Mouse (Mus musculus) liver, embryonic 14.5 days (tissue): ENCODE results near the gene Prss8. TPM values are rescaled to one million over a fixed set of nuclear protein-coding genes. Genes with fewer than 3 reads are reported as not detected.

Source experiments
- ATAC-seq: fragments of 200-750 bp; cut with Nextera tagmentation; 2 replicates; pipeline ENCODE4 v1.8.0; 2017; ENCODE audit warnings: moderate number of reproducible peaks, mild to moderate bottlenecking, moderate library complexity; ENCODE audit not compliant: insufficient read depth
- DNase-seq, 3 experiments: peaks; one replicate each; pipeline ENCODE4 v3.0.0-alpha.2; 2012 to 2013; ENCODE audit warnings: low read depth in 3 of 3, low spot score in 3 of 3
- H3K27ac ChIP-seq: fragments of 300-500 bp; sonication (generic); 2 replicates; pipeline ENCODE4 v1.5.1; 2014; ENCODE audit warnings: moderate library complexity, mild to moderate bottlenecking, control low read depth, inconsistent platforms
- H3K27me3 ChIP-seq: fragments of 300-500 bp; sonication (generic); 2 replicates; pipeline ENCODE4 v1.6.1; 2014; ENCODE audit warnings: mild to moderate bottlenecking, low read length, moderate library complexity; ENCODE audit not compliant: control insufficient read depth, insufficient read depth
- H3K36me3 ChIP-seq: fragments of 300-500 bp; sonication (generic); replicated peaks from 2 replicates; pipeline ENCODE4 v1.6.1; 2014; ENCODE audit warnings: low read depth; ENCODE audit not compliant: control insufficient read depth, insufficient read depth
- H3K4me1 ChIP-seq, 2 experiments: fragments of 200-500 bp in 1 of 2; fragments of 300-500 bp in 1 of 2; sonication (generic) in 1 of 2; replicated peaks; 2 replicates each; pipeline ENCODE4 v1.6.1; 2012 to 2014; ENCODE audit warnings: antibody characterized with exemption in 1 of 2, inconsistent platforms in 1 of 2, low read length in 1 of 2; ENCODE audit not compliant: control insufficient read depth in 2 of 2, insufficient read depth in 2 of 2
- H3K4me2 ChIP-seq: fragments of 300-500 bp; sonication (generic); 2 replicates; pipeline ENCODE4 v1.6.1; 2014; ENCODE audit warnings: low read depth, mild to moderate bottlenecking, control low read depth, moderate library complexity
- H3K4me3 ChIP-seq, 2 experiments: fragments of 200-500 bp in 1 of 2; fragments of 300-500 bp in 1 of 2; sonication (generic) in 1 of 2; 2 replicates each; pipeline ENCODE4 v1.5.1; 2012 to 2014; ENCODE audit warnings: low read depth in 2 of 2, low read length in 2 of 2, mild to moderate bottlenecking in 2 of 2, control low read depth in 1 of 2, inconsistent platforms in 1 of 2, moderate library complexity in 1 of 2; ENCODE audit not compliant: insufficient read depth in 1 of 2
- H3K9ac ChIP-seq: fragments of 300-500 bp; sonication (generic); replicated peaks from 2 replicates; pipeline ENCODE4 v1.6.1; 2014; ENCODE audit warnings: mild to moderate bottlenecking, control low read depth, moderate library complexity
- H3K9me3 ChIP-seq: fragments of 300-500 bp; sonication (generic); 2 replicates; pipeline ENCODE4 v1.6.1; 2016; ENCODE audit warnings: low read length, mixed read lengths; ENCODE audit not compliant: control insufficient read depth
- CTCF ChIP-seq: IDR thresholded peaks from 2 replicates; pipeline ENCODE4 v1.5.1; 2016; ENCODE audit warnings: antibody characterized with exemption, low read depth, control low read depth
- EP300 ChIP-seq: IDR thresholded peaks from 2 replicates; pipeline ENCODE4 v1.6.1; 2016; ENCODE audit warnings: antibody characterized with exemption, low read depth
- WGBS: fragments of 180-500 bp; shearing (Covaris S2); extraction: QIAGEN DNeasy Blood & Tissue Kit; methylation state at CpG from one replicate; pipeline ENCODE4 v1.1.7; 2014; ENCODE audit not compliant: insufficient replicate concordance; 5-methylcytosine and 5-hydroxymethylcytosine counted together
- polyA plus RNA-seq, 2 experiments: library from polyadenylated mRNA; depleted of rRNA in 1 of 2; stranded (reverse) in 1 of 2; unstranded in 1 of 2; fragments of >200 nt; fragmentation: Nextera tagmentation in 1 of 2; extraction: Ambion mirVana in 1 of 2; gene quantifications; 2 replicates each; pipeline versions ENCODE4 v1.2.1 to v1.2.3; 2012 to 2014

The Prss8 gene
- 8.3 and 12.6 TPM in 2 replicates for polyA plus RNA-seq (2012; rRNA removed)
- 9.8 and 10.3 TPM in 2 replicates for polyA plus RNA-seq (2014; fragmentation: Nextera tagmentation; extraction: Ambion mirVana)

- WGBS: 26% methylated on average over 6 of the region's 6 CpGs
Measured at GRCm38 (mm10) chr7:127929923-127930322, at the start of gene Prss8. Gene Prss8, minus strand, starts transcription at chr7:127930104.

GRCm38 (mm10) chr7:127978856-127979255 is 49.0 kb upstream of the Prss8 start:
- Histone ChIP-seq H3K36me3 (peaks cover 98% of the 10 kb centered on the region), H3K9ac (no peak overlapping the region), H3K4me2 (no peak overlapping the region), H3K9me3 (no peaks in the 10 kb centered on the region), H3K4me3 (no peak overlapping the region), H3K27ac (no peak overlapping the region), H3K27me3 (no peaks in the 10 kb centered on the region), H3K4me1 (no peaks in the 10 kb centered on the region)
- ATAC-seq (no peak), DNase-seq (no peak)
- 97% methylated on average over 2 of the region's 2 CpGs for WGBS
- TF ChIP-seq EP300 (no peak), CTCF (no peak)

More at GRCm38 (mm10) chr7:127929923-127930322, at the start of gene Prss8:
- Histone ChIP-seq H3K9me3 (no peaks in the 10 kb centered on the region), H3K9ac (peak within 1 kb of the TSS; percentile 48), H3K4me1 (peaks cover 2 to 15% of the 10 kb centered on the region in 2 experiments; a peak in 3 of 4 replicates), H3K27me3 (no peaks in the 10 kb centered on the region), H3K36me3 (no peaks in the 10 kb centered on the region; the same call in 1 of the 2 replicates), H3K27ac (no peak within 1 kb of the TSS), H3K4me3 (peak within 1 kb of the TSS; percentile 41 to 48), H3K4me2 (peak within 1 kb of the TSS; percentile 55)
- TF ChIP-seq EP300: no peak
- no peak for TF ChIP-seq CTCF
- no peak for DNase-seq
- ATAC-seq: no peak

GRCm38 (mm10) chr7:127974413-127974930 is 44.6 kb upstream of the Prss8 start:
- no peaks in the 10 kb centered on the region for H3K9me3 ChIP-seq
- no peak overlapping the region for H3K4me2 ChIP-seq
- H3K36me3 ChIP-seq: peaks cover 96% of the 10 kb centered on the region
- H3K9ac ChIP-seq: no peak overlapping the region
- no peak overlapping the region for H3K27ac ChIP-seq
- DNase-seq (no peak), ATAC-seq (no peak)
- H3K4me3 ChIP-seq: no peak overlapping the region
- no peaks in the 10 kb centered on the region for H3K27me3 ChIP-seq
- TF ChIP-seq EP300 (no peak), CTCF (no peak)
- 91% methylated on average over 2 of the region's 2 CpGs for WGBS
- H3K4me1 ChIP-seq: peaks cover 0 to 2% of the 10 kb centered on the region in 2 experiments; a peak in 3 of 4 replicates

- H3K36me3 ChIP-seq: peaks cover 37% of the 10 kb centered on the region
- peak overlapping the region; percentile 86 to 95 for H3K4me3 ChIP-seq
- DNase-seq: peak; percentile 49 to 58 (median 52)
- ATAC-seq: peak; percentile 67
- peaks cover 9 to 10% of the 10 kb centered on the region in 2 experiments for H3K4me1 ChIP-seq
- peak overlapping the region; percentile 84 for H3K9ac ChIP-seq
- no peak for TF ChIP-seq EP300
- TF ChIP-seq CTCF: no peak
- H3K4me2 ChIP-seq: peak overlapping the region; percentile 96
- H3K9me3 ChIP-seq: no peaks in the 10 kb centered on the region
- H3K27ac ChIP-seq: peak overlapping the region; percentile 82
- under 1% methylated on average over 42 of the region's 42 CpGs for WGBS
- no peaks in the 10 kb centered on the region for H3K27me3 ChIP-seq
Measured at GRCm38 (mm10) chr7:127967922-127968828, 38.3 kb upstream of the Prss8 start.
